Mouse (Mus musculus) embryonic facial prominence, embryonic 11.5 days (tissue): ENCODE data around the gene Trpc4ap. TPM values are rescaled to one million over a fixed set of nuclear protein-coding genes. Genes with fewer than 3 reads are reported as not detected.

Experiments
- ATAC-seq: fragments of 200-750 bp; cut with Nextera tagmentation; replicated peaks from 2 replicates; pipeline ENCODE4 v1.8.0; 2017; ENCODE audit warnings: low read depth; ENCODE audit not compliant: insufficient number of reproducible peaks, low FRiP score, low TSS enrichment
- DNase-seq: peaks from one replicate; pipeline ENCODE4 v3.0.0-alpha.2; 2015; ENCODE audit warnings: low spot score
- H3K27ac ChIP-seq: fragments of 300-500 bp; sonication (generic); replicated peaks from 2 replicates; pipeline ENCODE4 v1.5.1; 2014; ENCODE audit warnings: mild to moderate bottlenecking, low read depth, low read length, control low read depth
- H3K27me3 ChIP-seq: fragments of 300-500 bp; sonication (generic); 2 replicates; pipeline ENCODE4 v1.6.1; 2014; ENCODE audit warnings: mild to moderate bottlenecking, low read length, moderate library complexity, mixed read lengths; ENCODE audit not compliant: control insufficient read depth, insufficient read depth
- H3K36me3 ChIP-seq: fragments of 300-500 bp; sonication (generic); replicated peaks from 2 replicates; pipeline ENCODE4 v1.6.1; 2014; ENCODE audit warnings: low read depth, mild to moderate bottlenecking, low read length, moderate library complexity, mixed read lengths; ENCODE audit not compliant: control insufficient read depth, insufficient read depth
- H3K4me1 ChIP-seq: fragments of 300-500 bp; sonication (generic); 2 replicates; pipeline ENCODE4 v1.6.1; 2014; ENCODE audit warnings: low read length, mixed read lengths; ENCODE audit not compliant: control insufficient read depth, insufficient read depth
- H3K4me2 ChIP-seq: fragments of 300-500 bp; sonication (generic); 2 replicates; pipeline ENCODE4 v1.6.1; 2014; ENCODE audit warnings: low read depth, mild to moderate bottlenecking, control low read depth, low read length, moderate library complexity
- H3K4me3 ChIP-seq: fragments of 300-500 bp; sonication (generic); 2 replicates; pipeline ENCODE4 v1.5.1; 2014; ENCODE audit warnings: low read depth, low read length, control low read depth
- H3K9ac ChIP-seq: fragments of 300-500 bp; sonication (generic); replicated peaks from 2 replicates; pipeline ENCODE4 v1.6.1; 2014; ENCODE audit warnings: mild to moderate bottlenecking, control low read depth, low read length
- H3K9me3 ChIP-seq: fragments of 300-500 bp; sonication (generic); replicated peaks from 2 replicates; pipeline ENCODE4 v1.6.1; 2016; ENCODE audit warnings: mild to moderate bottlenecking, low read length, inconsistent platforms, mixed read lengths; ENCODE audit not compliant: control insufficient read depth
- WGBS: fragments of 180-500 bp; shearing (Covaris S2); extraction: QIAGEN DNeasy Blood & Tissue Kit; methylation state at CpG from one replicate; pipeline ENCODE4 v1.1.7; 2014; 5-methylcytosine and 5-hydroxymethylcytosine counted together
- polyA plus RNA-seq: library from polyadenylated mRNA; unstranded; fragments of >200 nt; fragmentation: Nextera tagmentation; extraction: Ambion mirVana; gene quantifications from 2 replicates; pipeline ENCODE4 v1.2.1, GENCODE M21; 2014

Trpc4ap gene
- polyA plus RNA-seq, 1 experiment from 2014 or later = 143 TPM

DNA sequence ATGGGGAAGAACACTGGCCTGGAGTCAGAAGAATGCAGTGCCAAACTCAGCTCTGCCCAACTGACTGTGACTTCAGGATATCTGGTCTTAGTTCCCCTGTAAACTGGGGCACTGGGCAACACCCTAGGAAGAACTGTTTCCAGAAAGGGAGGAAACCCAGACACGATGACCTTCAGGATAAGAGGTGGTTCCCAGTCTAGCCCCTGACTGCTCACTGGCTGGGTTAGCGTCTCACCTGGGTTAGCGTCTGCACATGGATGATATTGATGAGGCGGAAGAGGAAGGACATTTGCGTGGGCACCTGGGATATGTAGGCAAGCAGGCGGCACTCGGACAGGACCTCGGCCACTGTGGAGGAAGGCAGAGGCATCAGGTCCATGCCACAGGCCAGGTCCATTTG lies 56.2 kb downstream of the Trpc4ap start:
- Histone ChIP-seq H3K27me3 (peaks cover 18% of the 10 kb centered on the region), H3K36me3 (peaks cover 9% of the 10 kb centered on the region), H3K27ac (no peak overlapping the region), H3K9me3 (no peaks in the 10 kb centered on the region), H3K4me2 (no peak overlapping the region), H3K4me3 (no peak overlapping the region), H3K4me1 (no peaks in the 10 kb centered on the region), H3K9ac (no peak overlapping the region)
- no peak for DNase-seq
- 89% methylated on average over 8 of the region's 8 CpGs for WGBS
- ATAC-seq = no peak

DNA sequence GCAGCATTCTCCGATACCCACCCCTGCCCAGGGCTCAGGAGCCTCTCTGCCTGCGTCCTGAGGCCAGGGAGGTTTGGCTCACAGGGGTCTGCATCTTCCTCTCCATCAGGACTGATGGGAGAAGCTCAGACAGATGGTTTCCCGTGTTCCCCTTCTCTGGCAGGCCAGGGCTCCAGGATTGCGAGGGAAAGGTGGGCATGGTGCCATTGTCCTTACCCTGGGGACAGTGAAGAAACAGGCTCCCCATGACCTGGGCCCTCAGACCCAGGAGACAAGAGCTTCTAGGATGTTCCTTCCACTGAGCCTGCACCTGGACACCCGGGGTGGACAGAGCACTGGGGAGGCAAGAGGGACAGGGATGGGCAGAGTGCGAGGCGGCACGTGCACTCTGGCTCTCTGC lies 57.6 kb downstream of the Trpc4ap start:
- Histone ChIP-seq H3K4me1 (no peaks in the 10 kb centered on the region; the same call in none of the 2 replicates), H3K36me3 (peaks cover 9% of the 10 kb centered on the region), H3K4me2 (no peak overlapping the region), H3K27me3 (peaks cover 32% of the 10 kb centered on the region), H3K9me3 (no peaks in the 10 kb centered on the region), H3K4me3 (no peak overlapping the region), H3K9ac (no peak overlapping the region), H3K27ac (no peak overlapping the region)
- DNase-seq (no peak), ATAC-seq (no peak)
- 83% methylated on average over 8 of the region's 8 CpGs for WGBS

DNA sequence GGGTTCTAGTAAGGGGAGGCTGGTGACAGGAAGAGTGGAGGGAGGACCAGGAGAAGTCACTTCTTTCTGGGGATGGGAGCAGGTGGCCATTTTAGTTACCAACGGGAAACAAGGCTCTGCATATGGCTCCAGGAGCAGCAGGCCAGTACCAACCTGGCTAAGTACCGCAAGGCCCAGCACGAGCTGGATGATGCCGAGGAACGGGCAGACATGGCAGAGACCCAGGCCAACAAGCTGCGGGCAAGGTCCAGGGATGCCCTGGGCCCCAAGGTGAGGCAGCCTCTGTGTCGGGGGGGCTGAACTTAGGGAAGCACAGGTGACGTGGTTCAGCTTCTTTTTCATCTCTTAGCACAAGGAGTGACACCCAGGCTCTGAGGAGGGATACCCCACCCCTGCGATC lies 58.5 kb downstream of the Trpc4ap start:
- Histone ChIP-seq H3K4me2 (no peak overlapping the region), H3K9me3 (no peaks in the 10 kb centered on the region), H3K27me3 (peaks cover 40% of the 10 kb centered on the region), H3K4me3 (no peak overlapping the region), H3K9ac (no peak overlapping the region), H3K27ac (no peak overlapping the region), H3K36me3 (peaks cover 9% of the 10 kb centered on the region), H3K4me1 (no peaks in the 10 kb centered on the region; the same call in none of the 2 replicates)
- no peak for ATAC-seq
- WGBS = 89% methylated on average over 9 of the region's 9 CpGs
- no peak for DNase-seq

DNA sequence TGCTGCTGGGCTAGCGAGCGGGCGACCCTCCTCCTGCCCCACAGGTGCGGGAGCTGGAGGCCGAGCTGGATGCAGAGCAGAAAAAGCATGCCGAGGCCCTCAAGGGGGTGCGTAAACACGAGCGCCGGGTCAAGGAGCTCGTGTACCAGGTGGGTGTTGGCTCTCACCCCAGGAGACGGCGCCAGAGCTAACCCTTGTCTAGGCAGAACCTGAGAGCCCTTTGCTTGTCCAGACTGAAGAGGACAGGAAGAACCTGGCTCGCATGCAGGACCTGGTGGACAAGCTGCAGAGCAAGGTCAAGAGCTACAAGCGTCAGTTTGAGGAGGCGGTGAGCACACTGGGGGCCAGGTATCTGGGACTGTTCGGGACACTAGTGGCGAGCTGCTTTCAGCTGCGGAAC lies 59.1 kb downstream of the Trpc4ap start:
- H3K9ac ChIP-seq = no peak overlapping the region
- no peaks in the 10 kb centered on the region for H3K9me3 ChIP-seq
- peaks cover 46% of the 10 kb centered on the region for H3K27me3 ChIP-seq
- H3K27ac ChIP-seq = no peak overlapping the region
- WGBS = 63% methylated on average over 19 of the region's 19 CpGs
- H3K36me3 ChIP-seq = peaks cover 9% of the 10 kb centered on the region
- H3K4me1 ChIP-seq = no peaks in the 10 kb centered on the region; the same call in none of the 2 replicates
- ATAC-seq (no peak), DNase-seq (no peak)
- no peak overlapping the region for H3K4me2 ChIP-seq
- H3K4me3 ChIP-seq = no peak overlapping the region

DNA sequence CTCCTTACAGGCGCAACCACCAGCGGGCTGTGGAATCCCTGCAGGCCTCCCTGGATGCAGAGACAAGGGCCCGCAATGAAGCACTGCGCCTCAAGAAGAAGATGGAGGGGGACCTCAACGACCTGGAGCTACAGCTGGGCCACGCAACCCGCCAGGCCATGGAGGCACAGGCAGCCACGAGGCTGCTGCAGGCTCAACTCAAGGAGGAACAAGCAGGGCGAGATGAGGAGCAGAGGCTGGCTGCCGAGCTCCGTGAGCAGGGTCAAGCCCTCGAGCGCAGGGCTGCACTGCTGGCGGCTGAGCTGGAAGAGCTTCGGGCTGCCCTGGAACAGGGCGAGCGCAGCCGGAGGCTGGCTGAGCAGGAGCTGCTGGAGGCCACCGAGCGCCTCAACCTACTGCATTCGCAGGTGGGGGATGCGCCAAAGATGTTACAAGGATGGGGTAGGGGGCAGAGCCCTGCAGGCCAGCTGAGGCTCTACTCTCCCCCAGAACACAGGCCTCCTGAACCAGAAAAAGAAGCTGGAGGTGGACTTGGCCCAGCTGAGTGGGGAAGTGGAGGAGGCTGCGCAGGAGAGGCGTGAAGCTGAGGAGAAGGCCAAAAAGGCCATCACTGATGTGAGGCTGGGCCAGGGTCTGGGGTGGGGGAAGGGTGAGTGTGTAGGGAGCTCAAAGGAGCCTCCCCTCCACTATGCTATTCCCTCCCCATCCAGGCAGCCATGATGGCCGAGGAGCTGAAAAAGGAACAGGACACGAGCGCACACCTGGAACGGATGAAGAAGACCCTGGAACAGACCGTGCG lies 59.8 kb downstream of the Trpc4ap start:
- DNase-seq = no peak

DNA sequence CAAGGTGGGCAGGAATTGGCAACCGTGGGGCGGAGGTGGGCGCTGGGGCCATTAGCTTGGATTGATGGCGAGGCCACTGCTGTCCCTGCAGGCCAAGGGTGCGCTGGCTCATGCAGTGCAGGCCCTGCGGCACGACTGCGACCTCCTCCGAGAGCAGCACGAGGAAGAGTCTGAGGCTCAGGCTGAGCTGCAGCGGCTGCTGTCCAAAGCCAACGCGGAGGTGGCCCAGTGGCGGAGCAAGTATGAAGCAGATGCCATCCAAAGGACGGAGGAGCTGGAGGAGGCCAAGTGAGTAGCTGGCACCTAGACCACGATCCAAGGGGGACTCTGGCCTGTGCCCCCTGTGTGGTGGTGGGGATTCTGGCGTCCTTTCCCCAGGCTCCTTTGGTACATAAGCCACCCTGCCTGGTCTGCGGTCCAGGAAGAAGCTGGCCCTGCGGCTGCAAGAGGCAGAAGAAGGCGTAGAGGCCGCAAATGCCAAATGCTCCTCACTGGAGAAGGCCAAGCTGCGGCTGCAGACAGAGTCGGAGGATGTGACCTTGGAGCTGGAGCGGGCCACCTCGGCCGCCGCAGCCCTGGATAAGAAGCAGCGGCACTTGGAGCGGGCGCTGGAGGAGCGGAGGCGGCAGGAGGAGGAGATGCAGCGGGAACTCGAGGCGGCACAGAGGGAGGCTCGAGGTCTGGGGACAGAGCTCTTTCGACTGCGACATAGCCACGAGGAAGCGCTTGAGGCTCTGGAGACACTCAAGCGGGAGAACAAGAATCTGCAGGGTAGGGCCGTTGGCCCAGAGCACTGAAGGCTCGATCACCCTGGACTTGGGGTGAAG lies 61.4 kb downstream of the Trpc4ap start:
- DNase-seq (no peak), ATAC-seq (no peak)
- Histone ChIP-seq H3K9me3 (no peaks in the 10 kb centered on the region), H3K36me3 (peaks cover 9% of the 10 kb centered on the region; the same call in 1 of the 2 replicates), H3K9ac (no peak overlapping the region), H3K4me2 (no peak overlapping the region), H3K27me3 (peaks cover 54% of the 10 kb centered on the region), H3K4me1 (no peaks in the 10 kb centered on the region; the same call in none of the 2 replicates), H3K4me3 (no peak overlapping the region), H3K27ac (no peak overlapping the region)
- WGBS = 17% methylated on average over 43 of the region's 43 CpGs

More for the DNA sequence above, 59.8 kb downstream of the Trpc4ap start:
- H3K27me3 ChIP-seq = peaks cover 52% of the 10 kb centered on the region
- no peaks in the 10 kb centered on the region; the same call in none of the 2 replicates for H3K4me1 ChIP-seq
- H3K9me3 ChIP-seq = no peaks in the 10 kb centered on the region
- no peak overlapping the region for H3K27ac ChIP-seq
- H3K4me3 ChIP-seq = no peak overlapping the region
- no peak for ATAC-seq
- H3K9ac ChIP-seq = no peak overlapping the region
- no peak overlapping the region for H3K4me2 ChIP-seq
- H3K36me3 ChIP-seq = peaks cover 9% of the 10 kb centered on the region; the same call in 1 of the 2 replicates
- 63% methylated on average over 30 of the region's 30 CpGs for WGBS

DNA sequence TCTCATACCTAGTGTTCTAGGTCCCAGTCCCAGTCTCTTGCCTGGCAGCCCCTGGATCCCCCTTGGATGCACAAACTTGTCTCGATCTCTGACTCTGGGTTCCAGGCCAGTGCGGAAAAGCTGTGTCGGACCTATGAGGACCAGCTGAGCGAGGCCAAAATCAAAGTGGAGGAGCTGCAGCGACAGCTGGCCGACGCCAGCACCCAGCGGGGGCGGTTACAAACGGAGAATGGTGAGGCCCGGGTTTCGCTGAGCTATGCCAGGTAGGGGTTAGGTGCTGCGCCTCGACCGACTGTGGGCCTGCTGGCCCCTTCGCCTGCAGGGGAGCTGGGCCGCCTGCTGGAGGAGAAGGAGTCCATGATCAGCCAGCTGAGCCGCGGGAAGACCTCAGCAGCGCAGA lies 62.0 kb downstream of the Trpc4ap start:
- Histone ChIP-seq H3K4me2 (no peak overlapping the region), H3K27me3 (peaks cover 54% of the 10 kb centered on the region), H3K9ac (no peak overlapping the region), H3K27ac (no peak overlapping the region), H3K36me3 (peaks cover 9% of the 10 kb centered on the region; the same call in 1 of the 2 replicates), H3K9me3 (no peaks in the 10 kb centered on the region), H3K4me3 (no peak overlapping the region), H3K4me1 (no peaks in the 10 kb centered on the region; the same call in none of the 2 replicates)
- peak; percentile 20 for DNase-seq
- WGBS = 20% methylated on average over 20 of the region's 20 CpGs
- no peak for ATAC-seq
